Mouse (Mus musculus) bone marrow macrophage, adult 2 months (primary cell): ENCODE data around the gene Plekha7. TPM values are rescaled to one million over a fixed set of nuclear protein-coding genes. Genes with fewer than 3 reads are reported as not detected.

Source experiments
- H3K27ac ChIP-seq: 2 replicates; pipeline ENCODE4 v1.5.1; 2012; ENCODE audit warnings: low read depth, low read length; ENCODE audit not compliant: insufficient read depth
- H3K4me1 ChIP-seq: 2 replicates; pipeline ENCODE4 v1.6.1; 2012; ENCODE audit warnings: low read length; ENCODE audit not compliant: control insufficient read depth, insufficient read depth
- H3K4me3 ChIP-seq: 2 replicates; pipeline ENCODE4 v1.5.1; 2012; ENCODE audit warnings: mild to moderate bottlenecking, low read length, moderate library complexity; ENCODE audit not compliant: insufficient read depth
- CTCF ChIP-seq: IDR thresholded peaks from 2 replicates; pipeline ENCODE4 v1.5.1; 2012; ENCODE audit warnings: low read depth, mild to moderate bottlenecking, low read length, moderate library complexity
- POLR2A ChIP-seq: IDR thresholded peaks from 2 replicates; pipeline ENCODE4 v1.6.1; 2012; ENCODE audit warnings: mild to moderate bottlenecking, low read depth, low read length, borderline replicate concordance
- polyA plus RNA-seq: library from polyadenylated mRNA; stranded (reverse); fragments of >200 nt; gene quantifications from 2 replicates; pipeline ENCODE4 v1.2.4, GENCODE M21; 2012; ENCODE audit not compliant: missing spikeins, insufficient read depth, insufficient read length

Plekha7 gene
- polyA plus RNA-seq, 1 experiment: not detected

DNA sequence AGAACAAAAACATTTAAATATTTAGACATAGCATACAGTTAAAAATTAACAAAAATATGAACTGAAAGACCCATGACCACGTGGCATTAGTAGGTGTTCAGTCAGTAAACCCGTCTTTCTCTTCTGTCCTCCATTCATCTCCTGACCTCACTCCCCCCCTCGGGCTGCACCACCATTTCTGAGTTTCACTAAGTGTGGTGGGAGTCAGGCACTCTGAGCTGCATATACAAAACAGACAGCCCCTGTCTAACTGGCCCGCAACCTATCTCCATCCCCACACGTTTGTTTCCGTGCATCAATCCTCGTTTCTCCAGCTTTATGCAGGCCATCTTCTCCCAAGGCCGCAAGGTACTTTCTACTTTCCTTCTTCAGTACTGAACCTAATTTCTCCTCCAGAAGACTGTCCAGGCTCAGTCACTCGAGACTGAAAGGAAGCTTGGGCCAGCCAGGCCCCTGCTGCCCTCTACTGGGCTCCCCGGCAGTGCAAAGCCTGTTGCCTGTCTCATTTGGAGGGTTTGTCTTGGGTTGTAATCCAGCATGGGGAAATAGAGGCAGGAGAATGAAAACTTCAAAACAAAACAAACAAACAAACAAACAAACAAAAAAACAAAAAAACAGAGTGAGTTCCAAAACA is 15.3 kb upstream of the Plekha7 start:
- H3K27ac ChIP-seq: no peak overlapping the region
- no peak overlapping the region for H3K4me3 ChIP-seq
- TF ChIP-seq CTCF: peak; percentile 70
- no peak for TF ChIP-seq POLR2A
- H3K4me1 ChIP-seq: no peaks in the 10 kb centered on the region

DNA sequence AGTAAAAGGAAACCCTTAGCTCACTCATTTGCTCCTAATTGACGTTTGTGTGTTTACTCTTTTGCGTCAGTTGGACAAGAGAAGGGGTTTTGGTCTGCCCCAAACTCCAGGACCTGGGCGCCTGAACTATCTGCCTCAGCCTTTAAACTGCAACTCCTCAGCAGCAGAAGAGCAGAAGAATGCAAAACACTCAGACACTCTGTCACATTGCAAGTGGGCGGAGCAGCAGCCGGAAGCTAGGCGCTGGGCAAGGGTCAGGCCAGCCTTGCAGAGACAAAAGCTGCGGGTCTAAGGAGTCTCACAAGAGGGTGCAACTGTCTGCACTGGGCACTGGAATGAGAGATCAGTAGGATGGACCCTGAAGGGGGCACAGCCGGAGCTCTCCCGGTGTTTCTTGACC is 1.3 kb upstream of the Plekha7 start:
- H3K27ac ChIP-seq: no peak overlapping the region

GRCm38 (mm10) chr7:116308632-116308991 is 436 bp upstream of the Plekha7 start:
- H3K4me3 ChIP-seq: peak overlapping the region; percentile 49
- no peak overlapping the region for H3K27ac ChIP-seq
- H3K4me1 ChIP-seq: peaks cover 5% of the 10 kb centered on the region
- TF ChIP-seq POLR2A (no peak), CTCF (no peak)

More for the DNA sequence above, 1.3 kb upstream of the Plekha7 start:
- TF ChIP-seq CTCF (no peak), POLR2A (no peak)
- Histone ChIP-seq H3K4me3 (no peak overlapping the region), H3K4me1 (peaks cover 5% of the 10 kb centered on the region)

GRCm38 (mm10) chr7:116307099-116307870 is 891 bp downstream of the Plekha7 start:
- no peak overlapping the region for H3K27ac ChIP-seq
- H3K4me1 ChIP-seq: peaks cover 5% of the 10 kb centered on the region
- no peak for TF ChIP-seq CTCF
- peak overlapping the region; percentile 73 for H3K4me3 ChIP-seq

- TF ChIP-seq CTCF: no peak
- no peak for TF ChIP-seq POLR2A
- Histone ChIP-seq H3K27ac (no peak overlapping the region), H3K4me1 (peaks cover 5% of the 10 kb centered on the region), H3K4me3 (no peak overlapping the region)
Observed at GRCm38 (mm10) chr7:116306601-116307000, 1.6 kb downstream of the Plekha7 start.

- TF ChIP-seq CTCF (no peak), POLR2A (no peak)
- Histone ChIP-seq H3K27ac (no peak overlapping the region), H3K4me1 (peaks cover 3% of the 10 kb centered on the region), H3K4me3 (no peak overlapping the region)
Observed at GRCm38 (mm10) chr7:116301661-116302311, 6.4 kb downstream of the Plekha7 start.

DNA sequence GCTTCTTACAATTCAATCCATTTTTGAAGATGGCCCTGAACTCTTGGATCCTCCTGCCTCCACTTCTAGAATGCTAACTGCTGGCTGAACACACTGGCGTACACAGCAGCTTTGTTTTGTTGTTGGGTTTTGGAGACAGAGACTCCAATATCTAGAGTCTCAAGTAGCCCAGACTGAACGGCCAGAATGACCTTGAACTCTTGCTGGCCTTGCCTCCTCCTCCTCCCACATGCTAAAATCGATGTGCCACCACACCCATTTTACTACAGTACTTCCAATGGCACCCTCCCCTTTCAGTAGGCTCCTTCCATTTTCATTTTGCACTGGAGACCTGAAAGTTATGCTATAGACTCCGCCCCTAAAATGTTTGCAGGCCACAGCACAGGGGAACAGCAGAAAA is 7.0 kb downstream of the Plekha7 start:
- Histone ChIP-seq H3K4me3 (no peak overlapping the region), H3K27ac (no peak overlapping the region), H3K4me1 (peaks cover 3% of the 10 kb centered on the region)
- no peak for TF ChIP-seq CTCF

DNA sequence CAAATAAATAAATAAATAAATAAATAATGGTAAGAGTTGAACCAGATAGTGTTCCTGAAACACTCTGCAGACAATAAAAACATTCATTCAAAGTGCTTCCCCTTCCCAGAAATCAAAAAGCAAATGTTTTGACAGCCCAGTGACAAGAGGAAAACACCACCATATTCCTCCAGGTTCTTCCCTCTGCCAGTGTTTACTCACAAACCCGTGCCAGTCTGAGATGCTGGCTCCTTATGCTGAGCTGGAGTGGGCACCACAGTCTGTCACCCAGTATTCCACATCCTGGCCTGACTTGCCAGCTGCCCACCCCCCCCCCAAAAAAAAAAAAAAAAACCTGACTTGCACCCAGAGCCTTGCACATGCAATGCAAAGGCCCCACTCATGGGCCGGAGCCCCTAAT is 9.3 kb downstream of the Plekha7 start:
- Histone ChIP-seq H3K4me1 (peaks cover 4% of the 10 kb centered on the region; the same call in 1 of the 2 replicates), H3K27ac (no peak overlapping the region), H3K4me3 (no peak overlapping the region)
- TF ChIP-seq POLR2A (no peak), CTCF (no peak)

GRCm38 (mm10) chr7:116298389-116298788 is 9.8 kb downstream of the Plekha7 start:
- TF ChIP-seq POLR2A (no peak), CTCF (no peak)
- Histone ChIP-seq H3K27ac (no peak overlapping the region), H3K4me1 (peaks cover 4% of the 10 kb centered on the region; the same call in 1 of the 2 replicates), H3K4me3 (no peak overlapping the region)

GRCm38 (mm10) chr7:116294961-116295360 is 13.2 kb downstream of the Plekha7 start:
- Histone ChIP-seq H3K4me1 (peaks cover 4% of the 10 kb centered on the region; the same call in 1 of the 2 replicates), H3K4me3 (no peak overlapping the region), H3K27ac (no peak overlapping the region)
- TF ChIP-seq POLR2A (no peak), CTCF (no peak)
